Mouse (Mus musculus) lung, adult 18-20 months (tissue): ENCODE results near the gene Hypk.

Source experiments
- DNase-seq, 2 experiments: peaks; one replicate each; pipeline ENCODE4 v3.0.0; 2022; ENCODE audit warnings: mixed read lengths in 2 of 2

Hypk gene

DNA sequence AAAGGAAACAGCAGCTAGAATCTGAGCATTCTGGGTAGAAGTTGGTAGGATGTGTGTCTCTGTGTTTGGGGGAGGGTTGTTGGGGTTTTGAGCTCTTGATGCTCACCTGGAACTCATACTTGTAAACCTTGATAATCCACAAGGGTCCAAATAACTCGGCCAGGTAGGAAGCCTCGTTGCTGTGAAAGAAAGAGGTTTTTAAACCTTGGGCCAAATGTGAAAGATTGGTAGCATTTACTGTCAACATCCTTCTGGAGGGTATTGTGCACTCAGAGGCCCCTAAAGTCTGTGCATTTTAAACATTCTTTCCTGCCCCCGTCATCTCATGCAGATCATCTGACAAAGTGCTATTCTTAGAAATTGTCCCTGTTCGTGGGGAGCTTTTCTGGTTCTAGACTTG is at the start of gene Hypk:
TSS of gene Hypk (plus strand) at position 301 of the 400 bp plus-strand sequence.
- DNase-seq: no peak

DNA sequence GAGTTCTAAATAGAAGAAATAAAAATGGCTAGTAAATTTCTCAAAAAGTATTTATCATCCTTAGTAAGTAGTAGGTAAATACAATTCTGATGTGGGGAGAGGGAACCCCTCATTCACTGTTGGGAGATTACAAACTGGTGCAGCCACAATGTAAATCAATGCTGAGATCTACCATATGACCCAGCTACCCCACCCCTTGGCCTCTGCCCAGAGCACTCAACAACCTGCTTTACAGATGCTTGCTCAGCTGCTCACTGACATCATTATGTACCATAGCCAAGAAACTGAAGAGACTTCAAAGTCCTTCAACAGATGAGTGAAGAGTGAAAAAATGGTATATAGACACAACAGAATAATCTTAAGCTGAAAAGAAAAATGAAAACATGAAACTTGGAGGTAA is 49.8 kb upstream of the Hypk start:
- no peak for DNase-seq

DNA sequence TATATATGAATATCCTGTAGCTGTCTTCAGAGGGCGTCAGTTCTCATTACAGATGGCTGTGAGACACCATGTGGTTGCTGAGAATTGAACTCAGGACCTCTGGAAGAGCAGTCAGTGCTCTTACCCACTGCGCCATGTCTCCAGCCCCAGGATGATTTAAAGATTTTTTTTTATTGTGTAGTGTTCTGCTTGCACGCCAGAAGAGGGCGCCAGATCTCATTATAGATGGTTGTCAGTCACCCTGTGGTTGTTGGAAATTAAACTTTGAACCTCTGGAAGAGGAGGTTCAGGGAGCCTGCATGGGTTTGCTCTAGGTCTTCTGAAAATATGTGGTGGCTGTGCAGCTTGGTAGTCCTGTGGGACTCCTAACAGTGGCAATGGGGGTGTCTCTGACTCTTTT is 44.9 kb upstream of the Hypk start:
- DNase-seq: peak; percentile 34 to 56

DNA sequence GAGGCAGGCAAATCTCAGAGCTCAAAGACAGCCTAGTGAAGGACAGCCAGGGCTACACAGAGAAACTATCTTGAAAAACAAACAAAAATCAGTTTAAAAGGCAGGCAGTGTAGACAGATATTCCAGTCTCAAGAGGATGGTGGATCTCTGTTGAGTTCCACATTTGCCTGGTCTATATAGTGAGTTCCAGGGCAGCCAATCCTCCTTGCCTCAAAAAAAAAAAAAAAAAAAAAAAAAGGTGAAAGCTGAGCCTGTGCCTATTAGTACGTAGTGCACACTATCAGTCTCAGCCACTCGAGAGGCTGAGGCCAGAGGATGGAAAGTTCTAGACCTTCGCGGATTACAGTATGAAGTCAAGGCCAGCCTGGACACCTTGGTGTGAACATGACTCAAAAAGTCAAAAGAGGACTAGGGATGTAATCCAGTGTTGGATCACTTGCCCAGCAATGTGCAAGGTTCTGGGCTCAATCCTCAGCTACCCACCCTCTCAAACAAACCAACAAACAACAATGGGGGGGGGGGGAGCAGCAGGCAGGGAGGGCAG is 40.2 kb upstream of the Hypk start:
- DNase-seq: no peak

DNA sequence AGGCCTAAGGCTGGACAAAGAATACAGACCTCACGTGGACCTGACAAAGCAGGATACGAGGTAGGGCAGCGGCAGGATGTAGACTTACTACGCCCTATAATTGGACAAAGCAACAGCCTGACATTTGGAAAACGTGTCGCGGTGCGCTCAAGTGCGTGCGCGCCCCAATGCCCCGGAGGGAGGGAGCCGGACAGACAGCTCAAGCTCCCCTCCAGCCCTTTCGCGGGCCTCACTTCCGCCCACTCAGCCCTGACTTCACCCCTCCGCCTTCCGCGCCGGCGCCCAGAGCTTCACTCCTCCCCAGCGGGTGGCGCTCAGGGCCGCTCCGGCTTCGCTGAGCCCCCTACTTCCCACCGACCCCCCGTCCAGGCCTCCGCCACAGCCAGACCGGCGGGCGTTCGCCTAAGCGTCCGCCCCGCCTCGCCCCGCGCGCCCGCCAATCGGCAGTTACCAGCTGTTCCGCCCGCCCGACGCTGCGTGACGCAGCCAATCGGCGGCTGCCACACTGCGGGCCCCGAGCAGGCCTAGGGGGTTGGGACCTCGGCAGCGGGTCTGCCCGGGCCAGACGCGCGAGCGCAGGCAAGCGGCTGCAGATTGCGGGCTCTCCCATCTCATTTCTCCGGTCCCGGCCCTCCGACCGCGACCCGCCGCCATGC is 39.6 kb upstream of the Hypk start, which contains the start of the genes Pdia3 and Catsper2:
TSS of gene Pdia3 (plus strand) at position 389 of the 656 bp plus-strand sequence.
TSS of gene Catsper2 (minus strand) at position 406 of the 656 bp plus-strand sequence.
- DNase-seq: peak; percentile 96 to 97

DNA sequence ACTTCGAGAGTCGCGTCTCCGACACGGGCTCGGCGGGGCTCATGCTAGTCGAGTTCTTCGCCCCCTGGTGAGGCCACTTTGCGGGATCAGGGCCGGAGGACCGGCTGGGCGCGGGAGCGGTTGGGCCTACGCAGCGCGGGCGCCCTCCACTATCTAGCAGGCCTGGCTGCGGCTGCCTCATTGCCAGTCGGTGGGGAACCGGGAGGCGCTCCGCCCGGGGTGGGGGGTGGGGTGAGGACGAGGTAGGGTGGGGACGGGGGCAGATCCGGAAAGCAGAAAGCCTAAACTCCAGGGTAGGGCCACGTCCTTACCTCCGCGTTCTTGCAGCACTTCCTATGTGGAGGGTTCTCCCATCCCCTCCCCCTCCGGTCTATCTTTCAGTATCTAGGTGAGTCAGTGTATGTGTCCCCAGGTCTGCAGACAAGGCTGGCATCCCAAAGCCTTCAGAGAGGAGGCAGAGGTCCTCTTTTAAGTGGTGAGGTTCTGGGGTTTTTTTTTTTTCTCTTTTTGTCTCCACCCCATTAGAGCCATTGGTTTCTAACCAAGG is 38.9 kb upstream of the Hypk start:
- DNase-seq: peak; percentile 48 to 53

DNA sequence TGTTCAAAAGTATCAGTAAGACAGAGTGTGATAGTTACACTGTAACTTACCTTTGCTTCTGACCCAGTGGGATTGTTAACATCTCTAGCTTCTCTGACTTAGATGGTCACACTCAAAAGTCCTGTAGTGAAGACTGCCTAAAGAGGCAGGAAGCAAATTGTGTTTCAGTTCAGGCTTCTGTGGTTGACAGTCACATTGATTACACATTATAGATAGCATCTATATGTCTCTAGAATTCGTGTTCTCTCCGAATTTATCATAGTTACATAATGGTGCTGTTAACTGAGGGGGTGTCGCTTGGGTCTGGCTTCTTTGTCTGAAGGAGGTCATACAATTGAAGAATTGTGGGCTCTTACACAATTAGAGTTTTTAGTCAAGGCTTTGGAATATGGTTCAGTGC is 38.0 kb upstream of the Hypk start:
- DNase-seq: no peak

DNA sequence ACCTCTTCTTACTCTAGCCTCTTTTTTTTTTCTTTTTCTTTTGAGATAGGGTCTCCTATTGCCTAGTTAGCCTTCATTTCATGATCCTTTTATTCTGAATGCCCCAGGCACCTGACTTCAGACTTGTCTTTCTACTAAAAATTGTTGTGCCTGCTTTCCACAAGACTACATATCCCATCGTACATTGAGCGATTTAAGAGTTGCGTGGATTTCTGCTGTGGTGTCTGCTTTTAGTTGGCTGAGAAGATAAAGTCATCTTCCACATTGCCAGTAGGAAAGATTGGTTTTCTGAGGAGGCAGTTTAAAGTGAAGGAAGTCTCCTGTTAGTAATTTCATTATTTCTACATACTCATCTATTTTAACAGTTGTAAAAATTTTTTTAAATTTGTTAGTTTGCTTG is 37.5 kb upstream of the Hypk start:
- DNase-seq: no peak

DNA sequence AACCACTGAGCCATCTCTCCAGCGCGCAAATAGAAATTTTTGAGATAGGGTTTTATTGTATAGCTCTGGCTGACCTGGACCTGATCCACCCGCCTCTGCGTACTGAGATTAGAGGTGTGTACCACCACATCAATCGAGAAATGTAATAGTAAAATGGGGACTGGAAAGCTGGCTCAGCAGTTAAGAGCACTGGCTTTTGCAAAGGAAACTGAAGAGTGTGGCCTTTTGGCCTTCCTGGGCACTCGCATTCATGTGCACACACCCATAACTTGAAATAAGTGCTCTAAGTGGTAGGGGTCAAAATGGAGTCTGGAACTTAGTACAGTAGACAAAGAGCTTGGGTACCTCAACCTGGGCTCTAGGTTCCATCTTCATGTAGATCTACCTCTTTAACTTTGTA is 36.7 kb upstream of the Hypk start:
- no peak for DNase-seq

DNA sequence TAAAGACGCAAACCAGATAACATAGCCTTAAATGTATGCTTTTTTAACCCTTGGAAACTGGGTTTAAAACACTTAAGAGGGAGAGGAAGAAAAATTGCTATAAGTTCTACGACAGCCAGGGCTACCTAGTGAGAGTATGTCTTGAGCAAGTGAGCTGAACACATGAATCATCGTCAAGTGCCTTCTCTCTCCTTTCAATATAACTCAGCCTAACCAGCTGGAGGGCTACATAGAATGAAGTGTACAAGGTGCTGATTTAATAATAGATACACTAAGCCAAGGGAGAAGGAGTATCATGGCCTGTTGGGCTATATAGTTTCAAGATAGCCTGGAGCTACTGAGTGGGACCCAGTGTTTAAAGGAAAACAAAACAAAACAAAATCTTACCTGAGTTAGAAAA is 34.6 kb upstream of the Hypk start:
- DNase-seq: no peak

DNA sequence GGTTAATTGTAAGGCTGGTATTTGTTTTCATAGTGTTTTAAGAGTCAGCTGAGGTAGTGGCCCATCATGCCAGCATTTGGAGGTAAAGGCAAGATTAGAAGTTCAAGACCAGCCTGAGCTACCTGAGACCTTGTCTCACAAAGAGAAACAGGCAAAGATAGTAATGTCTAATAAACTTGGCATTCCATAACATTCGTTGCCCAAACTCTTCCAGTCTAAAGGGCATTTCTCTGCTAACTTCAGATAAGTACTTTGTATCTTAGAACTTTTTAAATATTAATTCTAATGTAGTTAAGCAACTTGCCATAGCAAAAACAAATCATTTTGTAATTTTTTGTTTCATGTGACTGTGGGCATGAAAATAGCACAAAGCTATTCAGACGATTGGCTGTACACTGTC is 29.9 kb upstream of the Hypk start:
- no peak for DNase-seq

DNA sequence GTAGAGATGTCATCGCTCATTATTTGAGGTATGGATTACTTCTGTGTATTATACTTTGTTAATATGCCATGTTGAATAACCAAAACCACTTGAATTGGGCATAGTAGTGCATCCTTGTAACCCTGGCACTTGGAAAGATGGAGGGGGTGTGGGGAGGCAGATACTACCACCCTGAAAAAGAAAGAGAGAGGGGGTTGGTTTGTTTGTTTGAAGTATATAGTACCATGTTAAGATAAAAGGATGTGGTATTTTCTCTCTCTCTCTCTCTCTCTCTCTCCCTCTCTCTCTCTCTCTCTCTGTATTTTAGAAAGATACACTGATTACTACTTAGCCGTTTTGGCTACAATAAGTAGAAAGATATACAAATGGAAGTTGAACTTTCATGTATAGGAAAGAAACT is 27.2 kb upstream of the Hypk start:
- no peak for DNase-seq

DNA sequence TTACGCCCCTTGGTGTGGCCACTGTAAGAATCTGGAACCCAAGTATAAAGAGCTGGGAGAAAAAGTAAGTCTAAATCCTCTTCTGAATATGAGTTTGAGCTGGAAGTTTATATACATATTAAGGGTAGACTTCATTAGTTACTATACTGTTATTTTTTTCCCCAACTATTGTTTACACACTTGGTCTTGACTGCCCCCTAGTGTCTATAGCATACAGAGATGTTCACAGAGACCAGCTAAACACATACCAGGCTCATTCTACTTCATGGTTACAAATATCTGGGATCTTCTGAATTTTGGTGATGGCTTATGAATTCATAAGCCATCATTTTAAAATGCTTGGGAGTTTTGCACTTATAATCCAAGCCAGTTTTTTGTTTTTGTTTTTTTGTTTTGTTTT is 18.2 kb upstream of the Hypk start:
- no peak for DNase-seq

DNA sequence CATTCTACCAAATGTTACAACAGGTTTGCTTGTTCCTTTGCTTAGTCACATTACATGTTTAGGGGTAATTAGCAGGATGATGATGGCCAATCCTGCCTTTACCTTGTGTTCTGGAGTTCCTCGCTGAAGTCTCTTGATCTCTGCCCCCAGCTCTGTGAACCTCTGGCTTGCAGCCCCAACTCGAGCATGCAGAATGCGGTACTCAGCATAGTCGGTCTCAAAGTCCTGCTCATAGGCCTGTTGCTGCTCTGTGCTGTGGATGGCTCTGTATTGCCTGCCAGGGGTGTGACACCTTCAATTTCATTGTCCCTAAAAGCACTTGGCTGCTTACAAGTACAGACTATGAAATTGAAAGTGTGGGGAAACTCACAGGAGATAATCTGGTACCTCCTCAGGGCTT is 13.3 kb upstream of the Hypk start:
- DNase-seq: no peak

DNA sequence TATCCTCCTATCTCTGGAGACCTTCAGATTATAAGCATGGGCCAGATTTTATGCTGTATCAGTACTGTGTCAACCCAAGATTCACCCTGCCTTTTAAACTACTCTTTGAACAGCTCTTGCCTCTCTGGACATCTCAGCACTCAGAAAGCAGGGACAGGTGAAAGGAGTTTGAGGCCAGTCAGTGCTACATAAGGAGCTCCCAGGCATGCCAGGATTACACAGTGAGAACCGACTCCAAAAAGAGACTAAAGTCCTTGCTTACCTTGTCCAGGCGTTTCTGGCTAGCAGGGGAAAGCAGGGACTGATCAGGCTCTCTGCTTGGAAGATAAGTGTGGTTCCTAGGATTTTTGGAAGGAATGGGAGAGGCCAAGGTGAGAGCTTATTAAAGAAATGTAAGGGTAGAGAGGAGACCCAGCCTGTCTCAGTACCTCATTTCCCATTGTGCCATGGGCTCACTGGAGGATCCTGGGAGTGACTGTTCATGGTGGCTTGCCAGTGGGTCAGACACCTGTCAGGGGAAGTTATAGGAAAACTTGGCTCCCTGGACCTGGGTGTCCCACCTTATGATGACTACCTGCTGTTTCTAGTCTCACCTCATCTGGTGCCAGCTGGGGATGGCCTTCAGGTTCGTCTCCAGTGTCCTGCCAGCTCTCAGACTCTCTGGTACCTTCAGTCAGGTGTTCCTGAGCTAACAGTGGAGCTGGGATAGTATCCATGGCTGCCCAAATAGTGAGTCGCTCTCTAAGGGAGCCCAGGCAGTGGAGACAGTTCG is 12.1 kb upstream of the Hypk start:
- no peak for DNase-seq

DNA sequence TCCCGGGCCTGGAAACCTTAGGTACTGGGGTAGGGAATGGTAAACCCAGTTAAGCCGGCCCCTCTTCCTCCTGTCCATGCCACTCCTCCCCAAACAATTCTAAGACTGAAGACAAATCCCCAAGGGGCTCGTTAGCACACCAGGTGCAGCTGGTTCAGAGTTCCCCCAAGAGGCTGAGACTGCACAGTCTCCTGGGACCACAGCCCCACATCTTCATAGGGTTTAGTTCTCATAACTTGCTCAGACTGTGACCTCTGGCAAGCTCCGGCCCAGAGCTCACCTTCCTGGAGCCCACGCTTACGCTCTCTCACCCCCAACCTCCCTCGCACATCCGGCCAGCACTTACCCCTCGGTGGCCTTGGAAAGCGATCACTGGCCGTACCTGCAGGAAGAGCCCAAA is 11.3 kb upstream of the Hypk start:
- no peak for DNase-seq

DNA sequence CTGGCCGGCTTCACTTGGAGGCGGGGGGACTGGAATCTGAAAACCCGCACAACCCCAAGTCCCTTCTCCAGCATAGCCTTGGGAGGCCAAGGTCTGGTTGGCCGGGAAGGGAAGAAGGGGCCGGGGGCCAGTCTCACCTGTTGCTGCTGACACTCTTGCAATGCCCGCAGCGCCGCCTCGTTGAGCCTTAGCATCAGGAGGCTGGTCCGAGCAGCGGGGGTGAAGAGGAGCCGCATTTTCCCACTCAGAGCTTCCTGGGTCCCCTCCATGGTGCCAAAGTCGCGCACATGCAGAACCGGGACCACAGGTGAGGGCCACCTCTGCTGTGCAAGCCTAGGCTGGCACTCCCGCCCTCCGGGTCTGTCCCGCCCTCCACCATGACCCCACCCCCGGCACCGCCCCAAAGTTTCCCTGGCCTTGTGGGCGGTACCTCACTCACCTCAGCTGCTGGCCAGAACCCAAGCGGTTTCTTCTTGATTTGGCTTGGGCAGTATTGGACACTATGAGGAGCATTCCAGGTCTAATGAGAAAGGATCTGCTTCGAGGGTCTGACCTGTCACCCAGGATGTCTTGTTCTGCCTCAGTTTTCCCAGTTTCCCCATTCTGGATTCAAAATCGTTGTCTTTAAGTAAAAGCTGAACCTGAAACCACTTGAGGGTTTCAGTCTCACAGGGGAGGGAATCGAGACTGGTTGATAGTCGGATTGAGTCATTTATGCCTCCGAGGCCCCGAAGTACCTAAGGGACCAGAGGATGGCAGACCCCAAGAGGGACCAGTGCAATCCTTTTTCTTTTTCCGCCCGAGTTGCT is 10.6 kb upstream of the Hypk start:
- peak; percentile 81 to 86 for DNase-seq

DNA sequence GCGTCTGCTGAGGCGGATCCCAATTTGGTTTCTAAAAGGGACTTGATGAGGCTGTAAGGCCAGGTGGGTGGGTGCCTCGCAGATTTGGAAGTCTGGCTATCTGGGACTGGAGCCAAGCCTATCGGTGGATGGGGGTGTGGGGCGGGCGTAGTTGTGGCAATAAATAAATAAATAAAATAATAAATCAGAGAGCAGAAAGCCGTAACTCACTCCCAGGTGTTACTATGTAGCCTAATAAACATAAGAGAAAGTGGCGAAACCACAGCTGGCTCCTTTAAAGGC is 10.1 kb upstream of the Hypk start:
- DNase-seq: peak in 1 of 2 experiments; percentile 39

DNA sequence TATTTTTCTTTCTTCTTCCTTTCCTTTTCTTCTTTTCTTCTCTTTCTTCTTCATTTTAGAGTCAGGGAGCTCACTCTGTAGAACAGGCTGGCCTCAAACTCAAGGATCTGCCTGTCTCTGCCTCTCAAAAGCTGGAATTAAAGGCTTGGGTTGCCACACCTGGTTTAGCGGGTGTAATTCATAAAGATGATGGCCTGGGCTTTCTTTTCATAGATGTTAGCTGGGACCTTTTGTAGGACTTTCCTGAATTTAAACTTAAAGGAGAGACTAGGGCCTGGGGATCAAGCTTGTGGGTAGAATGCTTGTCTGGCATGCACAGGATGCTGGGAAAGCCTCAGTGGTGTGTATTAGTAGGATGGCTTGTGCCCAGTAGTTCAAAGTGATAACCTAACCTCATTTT is 8.9 kb upstream of the Hypk start, which contains the start of gene Ell3:
TSS of gene Ell3 (minus strand) at position 101 of the 400 bp plus-strand sequence.
- DNase-seq: no peak

DNA sequence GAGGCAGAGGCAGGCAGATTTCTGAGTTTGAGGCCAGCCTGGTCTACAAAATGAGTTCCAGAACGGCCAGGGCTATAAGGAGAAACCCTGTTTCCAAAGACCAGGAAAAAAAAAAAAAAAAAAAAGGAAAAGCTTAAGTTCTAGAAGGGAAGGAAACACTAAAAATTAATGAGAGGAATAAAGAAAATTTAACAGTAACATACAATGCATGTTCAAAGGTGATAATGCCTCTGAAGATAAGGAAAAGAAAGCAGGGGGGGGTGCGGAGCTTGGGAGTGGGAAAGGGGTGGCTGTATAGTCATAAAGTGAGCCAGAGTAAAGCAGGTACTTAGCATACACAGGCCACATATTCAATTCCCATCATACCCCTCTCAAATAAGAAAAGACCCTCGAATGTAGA is 8.0 kb upstream of the Hypk start:
- no peak for DNase-seq

DNA sequence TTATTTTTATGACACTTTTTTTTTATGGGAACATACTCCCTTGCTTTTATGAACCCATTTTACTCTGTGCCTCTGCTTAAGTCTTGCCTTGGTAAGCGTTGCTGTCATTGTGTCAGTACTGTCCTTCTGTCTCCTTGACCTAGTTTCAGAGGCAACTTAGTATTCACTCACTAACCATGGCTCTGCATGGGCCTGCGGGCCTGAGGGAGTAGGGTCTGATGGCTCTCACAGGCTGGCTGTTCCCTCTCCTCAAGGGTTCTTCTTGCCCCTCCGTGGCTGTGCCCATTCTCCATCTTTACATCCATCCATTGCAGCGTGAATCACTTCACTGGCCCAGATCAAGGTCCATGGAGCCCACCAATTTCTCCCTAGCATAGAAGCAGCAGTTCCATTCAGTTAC is 6.6 kb upstream of the Hypk start:
- DNase-seq: no peak

DNA sequence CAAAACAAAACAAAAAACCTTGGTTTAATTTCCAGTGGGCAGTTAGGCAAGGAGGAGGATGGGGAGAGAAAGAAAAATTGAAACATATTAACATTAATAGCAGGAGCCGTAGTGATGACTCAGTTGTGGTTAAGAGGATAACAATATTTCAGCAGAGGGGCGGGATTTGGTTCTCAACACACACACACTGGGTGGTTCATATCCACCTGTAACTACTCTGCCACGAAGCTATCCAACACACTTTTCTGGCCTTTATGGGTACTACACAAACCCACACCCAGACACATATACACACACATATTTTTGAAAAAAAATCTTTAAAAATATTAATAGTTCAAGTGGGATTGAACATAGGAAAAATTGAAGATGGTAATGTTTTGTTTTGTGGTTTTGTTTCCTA is 6.1 kb upstream of the Hypk start:
- no peak for DNase-seq

DNA sequence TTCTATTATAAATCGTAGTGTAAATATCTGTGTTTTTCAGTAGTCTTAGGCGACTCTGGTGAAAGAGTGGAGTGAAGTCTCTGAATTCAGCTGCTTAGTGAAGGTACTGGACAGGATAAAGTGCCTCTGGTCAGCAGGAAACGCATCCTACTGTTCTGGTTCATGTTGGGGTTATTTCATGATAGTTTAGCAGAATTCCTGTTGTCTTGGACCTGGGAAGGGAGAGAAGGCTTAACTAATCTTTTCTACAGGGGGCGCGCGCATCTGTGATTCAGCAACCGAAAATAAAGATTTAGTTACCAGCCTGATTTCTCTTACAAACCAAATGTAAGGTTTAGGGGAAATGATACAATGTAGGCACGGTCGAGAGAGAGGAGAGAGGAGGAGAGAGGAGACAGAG is 5.0 kb upstream of the Hypk start:
- DNase-seq: peak; percentile 32 to 50
